Mouse (Mus musculus): ENCODE measurements around the gene Trim24. TPM values are rescaled to one million over a fixed set of nuclear protein-coding genes. Genes with fewer than 3 reads are reported as not detected.

The Trim24 gene
- polyA plus RNA-seq, 1 experiment from 2014 or later: 8.2 TPM

DNA sequence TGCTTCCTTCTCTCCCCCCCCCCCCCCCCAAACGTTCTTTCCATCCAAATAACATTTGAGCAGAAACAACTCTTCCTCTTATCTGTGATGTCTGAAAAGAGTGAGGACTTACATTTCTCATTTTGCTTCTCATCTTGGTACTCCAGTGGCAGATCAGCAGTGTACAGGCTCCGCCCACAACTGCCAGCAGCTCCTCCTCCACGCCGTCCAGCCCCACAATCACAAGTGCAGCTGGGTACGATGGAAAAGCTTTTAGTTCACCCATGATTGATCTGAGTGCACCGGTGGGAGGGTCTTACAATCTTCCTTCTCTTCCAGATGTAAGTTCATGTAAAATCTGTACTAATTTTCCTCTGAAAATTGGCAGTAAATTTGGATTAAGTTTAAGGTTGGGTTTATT, 80.7 kb downstream of the Trim24 start:
- no peak overlapping the region for H3K4me2 ChIP-seq (ENCODE audit: low read depth, low read length)
- no peak for ATAC-seq (replicated peaks; ENCODE audit: extremely low read depth, insufficient read depth, low FRiP score)
- no peaks in the 10 kb centered on the region for H3K27me3 ChIP-seq (ENCODE audit: control insufficient read depth, insufficient read depth, low read length)
- no peaks in the 10 kb centered on the region for H3K4me1 ChIP-seq (ENCODE audit: control insufficient read depth, insufficient read depth, low read length)
- 89% methylated on average over 6 of the region's 6 CpGs for WGBS
- peaks cover 20% of the 10 kb centered on the region for H3K36me3 ChIP-seq (ENCODE audit: control insufficient read depth, insufficient read depth)
- H3K4me3 ChIP-seq (ENCODE audit: low read length): no peak overlapping the region
- H3K9me3 ChIP-seq (replicated peaks; ENCODE audit: control insufficient read depth, low read length): no peaks in the 10 kb centered on the region
- no peak overlapping the region for H3K9ac ChIP-seq (ENCODE audit: low read length)
- H3K27ac ChIP-seq (ENCODE audit: low read length): no peak overlapping the region

DNA sequence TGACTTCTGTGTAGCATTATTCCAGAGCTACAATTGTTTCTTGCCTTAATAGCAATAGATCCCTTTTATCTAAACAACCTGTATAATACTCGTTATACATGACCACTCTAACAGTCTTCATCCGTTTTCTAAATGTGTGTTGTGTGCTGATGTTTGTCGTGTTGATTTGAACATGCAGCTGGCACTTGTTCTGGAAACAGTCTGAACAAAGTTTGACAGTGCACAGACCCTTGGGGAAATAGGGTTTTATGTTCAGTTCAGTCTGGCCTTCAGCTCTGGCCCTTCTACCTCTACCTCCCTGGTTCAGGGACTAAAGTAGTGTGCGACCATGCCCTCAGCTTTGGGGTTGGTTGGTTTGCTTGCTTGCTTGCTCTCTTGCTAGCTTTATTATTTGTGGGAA, 96.8 kb downstream of the Trim24 start:
- Histone ChIP-seq H3K36me3 (ENCODE audit: control insufficient read depth, insufficient read depth) (peaks cover 11% of the 10 kb centered on the region), H3K4me3 (ENCODE audit: low read length) (no peak overlapping the region), H3K9ac (ENCODE audit: low read length) (no peak overlapping the region), H3K27me3 (ENCODE audit: control insufficient read depth, insufficient read depth, low read length) (no peaks in the 10 kb centered on the region), H3K4me2 (ENCODE audit: low read depth, low read length) (no peak overlapping the region), H3K27ac (ENCODE audit: low read length) (no peak overlapping the region), H3K9me3 (replicated peaks; ENCODE audit: control insufficient read depth, low read length) (no peaks in the 10 kb centered on the region), H3K4me1 (ENCODE audit: control insufficient read depth, insufficient read depth, low read length) (no peaks in the 10 kb centered on the region)
- ATAC-seq (replicated peaks; ENCODE audit: extremely low read depth, insufficient read depth, low FRiP score): no peak
- 79% methylated on average over 4 of the region's 4 CpGs for WGBS

DNA sequence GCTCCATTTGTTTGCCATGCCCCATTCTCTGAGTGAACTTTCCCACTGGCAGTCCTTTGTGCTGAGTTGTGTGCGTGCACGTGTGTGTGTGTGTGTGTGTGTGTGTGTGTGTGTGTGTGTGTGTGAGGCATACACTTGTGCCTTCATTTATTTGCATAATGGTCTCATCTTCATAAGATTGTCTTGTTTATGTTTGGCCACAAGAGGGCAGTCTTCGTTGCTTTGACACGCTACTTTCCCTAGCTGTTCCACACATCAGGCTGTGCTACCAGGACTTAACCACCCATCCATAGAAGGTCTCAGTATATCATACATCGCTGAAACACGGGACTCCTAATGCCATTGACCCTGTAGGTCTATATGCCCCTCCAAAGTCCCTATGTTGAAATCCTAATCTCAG, 136.8 kb downstream of the Trim24 start:
- Histone ChIP-seq H3K9ac (ENCODE audit: low read length) (no peak overlapping the region), H3K27me3 (ENCODE audit: control insufficient read depth, insufficient read depth, low read length) (no peaks in the 10 kb centered on the region), H3K4me1 (ENCODE audit: control insufficient read depth, insufficient read depth, low read length) (no peaks in the 10 kb centered on the region), H3K4me2 (ENCODE audit: low read depth, low read length) (no peak overlapping the region), H3K36me3 (ENCODE audit: control insufficient read depth, insufficient read depth) (no peaks in the 10 kb centered on the region), H3K27ac (ENCODE audit: low read length) (no peak overlapping the region), H3K9me3 (replicated peaks; ENCODE audit: control insufficient read depth, low read length) (no peaks in the 10 kb centered on the region), H3K4me3 (ENCODE audit: low read length) (no peak overlapping the region)
- WGBS: 8% methylated on average over 6 of the region's 6 CpGs
- 0 out of 2 replicates have a peak, but pooled peaks have one; percentile 28 for ATAC-seq (replicated peaks; ENCODE audit: extremely low read depth, insufficient read depth, low FRiP score)

DNA sequence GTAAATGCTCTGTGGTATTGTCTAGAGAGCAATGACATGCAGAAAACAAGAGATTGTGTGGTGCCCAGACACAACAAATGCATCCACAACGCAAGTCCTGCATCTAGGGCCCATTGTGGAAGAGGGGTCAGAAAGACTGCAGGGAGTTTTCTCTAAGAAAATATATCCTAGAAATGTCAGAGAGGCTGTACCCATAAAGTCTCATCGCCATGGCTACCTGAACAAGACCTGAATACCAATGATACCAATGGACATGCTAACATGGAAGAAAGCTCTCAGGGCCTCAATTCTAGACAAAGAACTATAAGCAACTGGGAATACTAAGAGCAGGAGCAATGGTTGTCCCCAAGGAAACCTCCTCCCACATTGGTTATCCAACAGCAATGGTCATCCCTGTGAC, 142.2 kb downstream of the Trim24 start:
- no peaks in the 10 kb centered on the region for H3K27me3 ChIP-seq (ENCODE audit: control insufficient read depth, insufficient read depth, low read length)
- 89% methylated on average over 2 of the region's 2 CpGs for WGBS
- no peaks in the 10 kb centered on the region for H3K36me3 ChIP-seq (ENCODE audit: control insufficient read depth, insufficient read depth)
- H3K9me3 ChIP-seq (replicated peaks; ENCODE audit: control insufficient read depth, low read length): no peaks in the 10 kb centered on the region
- H3K9ac ChIP-seq (ENCODE audit: low read length): no peak overlapping the region
- H3K4me3 ChIP-seq (ENCODE audit: low read length): no peak overlapping the region
- H3K27ac ChIP-seq (ENCODE audit: low read length): no peak overlapping the region
- ATAC-seq (replicated peaks; ENCODE audit: extremely low read depth, insufficient read depth, low FRiP score): no peak
- H3K4me2 ChIP-seq (ENCODE audit: low read depth, low read length): no peak overlapping the region
- no peaks in the 10 kb centered on the region for H3K4me1 ChIP-seq (ENCODE audit: control insufficient read depth, insufficient read depth, low read length)

Other genes with a start within 250 kb of the Trim24 start
- 0.29 and 0.53 TPM in 2 replicates for gene Svopl, start 176.2 kb downstream of the Trim24 start, polyA plus RNA-seq (2015; fragmentation: Nextera tagmentation; extraction: Ambion mirVana)
- 1.0 and 12.2 TPM in 2 replicates for gene Tmem213, start 238.4 kb downstream of the Trim24 start, polyA plus RNA-seq (2015; fragmentation: Nextera tagmentation; extraction: Ambion mirVana)

Data from heart, embryonic 16.5 days (tissue).